Mouse (Mus musculus) E14TG2a.4 (cell line): Measurements from ENCODE around the gene Helb.

ENCODE experiments used
- CTCF ChIP-seq: conservative IDR thresholded peaks from 2 replicates; pipeline ENCODE4 v1.5.1; 2014; ENCODE audit warnings: low read length
- NANOG ChIP-seq: IDR thresholded peaks from 2 replicates; pipeline ENCODE4 v1.6.1; 2014; ENCODE audit warnings: borderline replicate concordance, low read length, mixed read lengths
- POU5F1 ChIP-seq: IDR thresholded peaks from 2 replicates; pipeline ENCODE4 v1.6.1; 2014; ENCODE audit warnings: low read length, borderline replicate concordance

DNA sequence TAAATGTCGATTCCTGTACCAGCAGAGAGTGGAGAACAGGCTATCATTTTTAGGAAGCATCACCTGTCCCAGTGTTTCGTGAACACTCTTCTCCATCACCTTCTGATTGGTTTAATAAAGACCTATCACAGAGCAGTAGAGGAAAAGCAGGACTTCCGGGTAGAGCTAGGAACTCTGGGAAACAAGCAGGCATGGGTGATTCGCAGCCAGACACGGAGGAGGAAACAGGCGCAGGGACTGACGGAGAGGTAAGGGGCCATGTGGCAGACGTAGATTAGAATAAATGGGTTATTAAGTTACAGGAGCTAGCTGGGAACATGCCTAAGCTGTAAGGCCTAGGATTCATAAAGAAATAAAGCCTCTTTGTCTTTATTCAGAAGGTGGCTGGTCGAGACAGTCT lies 47.7 kb upstream of the Helb start:
- TF ChIP-seq CTCF (no peak), POU5F1 (no peak), NANOG (no peak)
